ENCODE assay signal across 26 mouse cellular contexts in the genomic region with DNA sequence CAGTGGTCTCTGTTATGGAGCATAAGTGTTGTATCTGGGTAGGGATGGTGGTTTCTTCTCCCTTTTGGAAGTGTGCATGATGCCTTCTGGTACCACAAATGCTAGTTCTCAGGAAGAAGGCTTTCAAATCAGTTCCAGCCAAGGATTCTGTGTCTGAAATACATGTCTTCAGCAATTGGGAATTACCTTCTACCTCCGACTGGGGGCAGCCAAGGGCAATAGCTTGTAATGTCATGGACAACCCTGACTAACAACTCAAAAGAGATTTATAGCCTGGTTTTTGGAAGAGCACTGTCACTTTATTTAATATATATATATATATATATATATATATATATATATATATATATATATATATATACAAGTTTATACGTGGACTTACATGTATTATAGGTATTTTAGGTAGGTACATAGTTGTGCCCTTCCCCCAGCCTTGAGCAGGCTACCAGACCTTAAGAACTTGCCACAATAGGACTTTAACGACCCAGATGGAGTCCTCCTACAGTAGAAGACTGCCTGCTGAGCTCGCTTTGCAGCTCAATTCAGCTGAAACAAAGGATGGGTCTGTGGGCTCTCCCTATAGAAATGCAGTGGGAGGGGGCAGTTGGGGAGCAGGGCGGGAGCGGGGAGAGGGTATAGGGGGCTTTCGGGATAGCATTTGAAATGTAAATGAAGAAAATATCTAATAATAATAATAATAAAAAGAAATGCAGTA. TPM values are rescaled to one million over a fixed set of nuclear protein-coding genes. Genes with fewer than 3 reads are reported as not detected.
A peak's percentile ranks its signal among the peaks of the same experiment; 100 is the strongest.
DNase-seq lines count a peak whose midpoint lies in the region; ATAC-seq and TF ChIP-seq lines count a peak whose summit lies in the region.
"Had no signal": no experiment of that assay in that cellular context is flagged by ENCODE, and none has a peak within 500 bp of the region (broad histone marks: within the 10 kb centered on the region; RNA-seq: fewer than 3 reads in every experiment).

No protein-coding gene starts in this region.

- H3K27me3 ChIP-seq in cerebellum, adult 2 months (ENCODE audit: control insufficient read depth, insufficient read depth, low read length), result no peaks in the 10 kb centered on the region
- H3K27me3 ChIP-seq: CH12.LX; embryonic facial prominence, embryonic 12.5 days; forebrain, embryonic 12.5 days had no signal

- no peak for ATAC-seq in erythroblast, adult 5-6 weeks (replicated peaks; ENCODE audit: low FRiP score, poor library complexity, severe bottlenecking)
- ATAC-seq: CD4-positive, CD25-positive, alpha-beta regulatory T cell, adult 4 months; forebrain, embryonic 14.5 days; forebrain, embryonic 16.5 days had no signal

- 24% methylated on average over 7 of the region's 7 CpGs for WGBS in cerebellum, adult 2 months

- TF ChIP-seq POLR2A in cerebellum, adult 2 months (IDR thresholded peaks at IDR 0.05; ENCODE audit: borderline replicate concordance, insufficient read depth, low read length), result no peak

- H3K27ac ChIP-seq in cerebellum, adult 2 months (ENCODE audit: insufficient read depth, low read length), result no peak overlapping the region
- H3K27ac ChIP-seq in layer of hippocampus, adult 2 months, result no peak overlapping the region
- H3K27ac ChIP-seq: embryonic facial prominence, embryonic 10.5 days; embryonic facial prominence, embryonic 12.5 days; forebrain, embryonic 10.5 days; forebrain, embryonic 12.5 days had no signal

- H3K4me1 ChIP-seq in cerebellum, adult 2 months (ENCODE audit: control insufficient read depth, insufficient read depth, low read length), result no peaks in the 10 kb centered on the region
- H3K4me1 ChIP-seq: embryonic facial prominence, embryonic 10.5 days; embryonic facial prominence, embryonic 12.5 days; forebrain, embryonic 10.5 days; forebrain, embryonic 12.5 days had no signal

- TF ChIP-seq CTCF in cerebellum, adult 2 months (IDR thresholded peaks at IDR 0.05; ENCODE audit: borderline replicate concordance, insufficient read depth, low read depth, low read length), result no peak
- TF ChIP-seq CTCF in layer of hippocampus, adult 2 months (conservative IDR thresholded peaks at IDR 0.05), result peak; percentile 29

- H3K4me3 ChIP-seq in cerebellum, adult 2 months (replicated peaks; ENCODE audit: insufficient read depth, low read depth, low read length), result no peak overlapping the region
- H3K4me3 ChIP-seq in layer of hippocampus, adult 2 months, result no peak overlapping the region
- H3K4me3 ChIP-seq: embryonic facial prominence, embryonic 10.5 days; embryonic facial prominence, embryonic 12.5 days; erythroblast, embryonic 14.5 days; forebrain, embryonic 10.5 days; forebrain, embryonic 12.5 days had no signal

- DNase-seq in cerebellum, postnatal 10 days, result peak; percentile 16 to 24
- no peak for DNase-seq in cerebellum, adult 2 months
- no peak for DNase-seq in layer of hippocampus, adult 2 months (ENCODE audit: low spot score in 2 of 2)
- DNase-seq in layer of hippocampus, adult 8-10 months (ENCODE audit: low spot score in 2 of 2), result no peak
- peak; percentile 86 for DNase-seq in ES-CJ7 (ENCODE audit: low read depth, low spot score)
- peak; percentile 62 for DNase-seq in ZHBTc4 (ENCODE audit: low read depth, low spot score)
- DNase-seq in spleen, adult 18-20 months, result no peak
- DNase-seq: adrenal gland, adult 2 months; adrenal gland, postnatal 10 days; adrenal gland, postnatal 25 days; B cell, adult 2 months; cerebellum, adult 11 months; cerebellum, adult 18-20 months; cerebellum, adult 9-10 months had no signal

RNA-seq across cellular contexts. Expression of a gene that starts 12.9 kb away (rescaled TPM):
- 7.4 and 8.0 TPM in 2 replicates for polyA plus RNA-seq in cerebellum, adult 2 months (2012; rRNA removed)
- total RNA-seq in layer of hippocampus, adult 2 months (2021), result 10 to 100 TPM; 41.2 to 44.1 TPM
- total RNA-seq in layer of hippocampus, adult 8-10 months (2022), result 10 to 100 TPM; 36.5 to 43.5 (median 41.7) TPM
- total RNA-seq in erythroblast, adult 5-6 weeks (2015; ENCODE audit: low replicate concordance), result not detected in 2 replicates
- total RNA-seq in erythroblast, adult 5-6 weeks (2017; ENCODE audit: low replicate concordance), result not detected in 2 replicates
- total RNA-seq: CH12.LX; common myeloid progenitor, adult 5-6 weeks; MEL had no signal
- polyA plus RNA-seq: CD4-positive, CD25-positive, alpha-beta regulatory T cell, adult 4 months; erythroblast, embryonic 14.5 days had no signal

Comparison
In these comparisons a context has a peak if more than half of its experiments do, and no peak if none do; other contexts are left out.
1. DNase-seq: peak in cerebellum, postnatal 10 days (2 of 2), ES-CJ7 (single experiment) and ZHBTc4 (single experiment); none in cerebellum, adult 2 months (0 of 2), layer of hippocampus, adult 2 months (0 of 2), layer of hippocampus, adult 8-10 months (0 of 2) and spleen, adult 18-20 months (0 of 2).
2. RNA of a gene that starts 12.9 kb away (total RNA-seq): 41.2 to 44.1 TPM in layer of hippocampus, adult 2 months and 36.5 to 43.5 TPM in layer of hippocampus, adult 8-10 months; not detected in erythroblast, adult 5-6 weeks; every median in the first group is over 10 times any median in the second.